Mouse (Mus musculus) hindbrain, embryonic 16.5 days (tissue): Measurements from ENCODE around the gene Med1. TPM values are rescaled to one million over a fixed set of nuclear protein-coding genes. Genes with fewer than 3 reads are reported as not detected.

Experiments used
- ATAC-seq: fragments of 200-750 bp; cut with Nextera tagmentation; 2 replicates; pipeline ENCODE4 v1.8.0; 2017; ENCODE audit warnings: moderate TSS enrichment, moderate library complexity
- H3K27ac ChIP-seq: fragments of 300-500 bp; sonication (generic); 2 replicates; pipeline ENCODE4 v1.5.1; 2014; ENCODE audit warnings: low read depth, mild to moderate bottlenecking, control low read depth, low read length, moderate library complexity
- H3K27me3 ChIP-seq: fragments of 300-500 bp; sonication (generic); replicated peaks from 2 replicates; pipeline ENCODE4 v1.6.1; 2014; ENCODE audit warnings: low read length; ENCODE audit not compliant: control insufficient read depth, insufficient read depth
- H3K36me3 ChIP-seq: fragments of 300-500 bp; sonication (generic); 2 replicates; pipeline ENCODE4 v1.6.1; 2014; ENCODE audit warnings: mild to moderate bottlenecking, low read length, moderate library complexity, mixed read lengths; ENCODE audit not compliant: control insufficient read depth, insufficient read depth
- H3K4me1 ChIP-seq: fragments of 300-500 bp; sonication (generic); 2 replicates; pipeline ENCODE4 v1.6.1; 2014; ENCODE audit warnings: low read depth, low read length; ENCODE audit not compliant: control insufficient read depth, insufficient read depth
- H3K4me2 ChIP-seq: fragments of 300-500 bp; sonication (generic); 2 replicates; pipeline ENCODE4 v1.6.1; 2014; ENCODE audit warnings: mild to moderate bottlenecking, low read length, control low read depth, moderate library complexity
- H3K4me3 ChIP-seq: fragments of 300-500 bp; sonication (generic); 2 replicates; pipeline ENCODE4 v1.5.1; 2014; ENCODE audit warnings: mild to moderate bottlenecking, low read length, control low read depth, moderate library complexity
- H3K9ac ChIP-seq: fragments of 300-500 bp; sonication (generic); 2 replicates; pipeline ENCODE4 v1.6.1; 2014; ENCODE audit warnings: low read depth, mild to moderate bottlenecking, control low read depth, low read length, moderate library complexity
- H3K9me3 ChIP-seq: fragments of 300-500 bp; sonication (generic); 2 replicates; pipeline ENCODE4 v1.6.1; 2014; ENCODE audit warnings: mild to moderate bottlenecking, low read length, moderate library complexity; ENCODE audit not compliant: control insufficient read depth
- WGBS: fragments of 180-500 bp; shearing (Covaris S2); extraction: QIAGEN DNeasy Blood & Tissue Kit; methylation state at CpG from one replicate; pipeline ENCODE4 v1.1.7; 2014; 5-methylcytosine and 5-hydroxymethylcytosine counted together
- polyA plus RNA-seq: library from polyadenylated mRNA; unstranded; fragments of >200 nt; fragmentation: Nextera tagmentation; extraction: Ambion mirVana; gene quantifications from 2 replicates; pipeline ENCODE4 v1.2.1, GENCODE M21; 2015

The Med1 gene
- polyA plus RNA-seq, 1 experiment from 2014 or later = 48.7 TPM

- Histone ChIP-seq H3K36me3 (peaks cover 4% of the 10 kb centered on the region; the same call in 1 of the 2 replicates), H3K27me3 (no peaks in the 10 kb centered on the region), H3K27ac (no peak overlapping the region), H3K9ac (no peak overlapping the region; the same call in 1 of the 2 replicates), H3K4me2 (peak overlapping the region; percentile 65), H3K4me3 (peak overlapping the region; percentile 96), H3K9me3 (no peaks in the 10 kb centered on the region), H3K4me1 (peaks cover 17% of the 10 kb centered on the region)
- WGBS = 14% methylated on average over 10 of the region's 10 CpGs
- ATAC-seq = no peak
Measured at GRCm38 (mm10) chr11:98150625-98151156, 42.4 kb downstream of the Med1 start.

GRCm38 (mm10) chr11:98149786-98150624 lies 43.1 kb downstream of the Med1 start, which contains the start of gene Fbxl20:
Fbxl20 (minus strand) TSS chr11:98150403.
- under 1% methylated on average over 54 of the region's 65 CpGs for WGBS
- Histone ChIP-seq H3K4me1 (peaks cover 17% of the 10 kb centered on the region), H3K9me3 (no peaks in the 10 kb centered on the region), H3K36me3 (peaks cover 4% of the 10 kb centered on the region; the same call in 1 of the 2 replicates), H3K4me2 (peak within 1 kb of the TSS; percentile 97), H3K4me3 (peak within 1 kb of the TSS; percentile 96), H3K27ac (peak within 1 kb of the TSS; percentile 92), H3K27me3 (no peaks in the 10 kb centered on the region), H3K9ac (peak within 1 kb of the TSS; percentile 93)
- ATAC-seq = peak; percentile 91

GRCm38 (mm10) chr11:98149304-98149750 lies 43.8 kb downstream of the Med1 start:
- no peaks in the 10 kb centered on the region for H3K27me3 ChIP-seq
- WGBS = under 1% methylated on average over 36 of the region's 57 CpGs
- H3K27ac ChIP-seq = peak overlapping the region; percentile 92
- peaks cover 17% of the 10 kb centered on the region for H3K4me1 ChIP-seq
- peaks cover under 1% of the 10 kb centered on the region; the same call in 1 of the 2 replicates for H3K36me3 ChIP-seq
- peak overlapping the region; percentile 93 for H3K9ac ChIP-seq
- H3K4me3 ChIP-seq = peak overlapping the region; percentile 96
- H3K9me3 ChIP-seq = no peaks in the 10 kb centered on the region
- peak; percentile 91 for ATAC-seq
- H3K4me2 ChIP-seq = peak overlapping the region; percentile 97

- peak; percentile 31; the same call in 1 of the 2 replicates for ATAC-seq
Measured at GRCm38 (mm10) chr11:98148551-98149301, 44.4 kb downstream of the Med1 start.

GRCm38 (mm10) chr11:98145856-98146255 lies 47.2 kb downstream of the Med1 start:
- Histone ChIP-seq H3K36me3 (no peaks in the 10 kb centered on the region), H3K4me3 (no peak overlapping the region), H3K27ac (no peak overlapping the region), H3K9me3 (no peaks in the 10 kb centered on the region), H3K4me1 (peaks cover 17% of the 10 kb centered on the region), H3K4me2 (no peak overlapping the region), H3K9ac (no peak overlapping the region), H3K27me3 (no peaks in the 10 kb centered on the region)
- no peak for ATAC-seq
- WGBS = 92% methylated on average over 7 of the region's 7 CpGs

More at GRCm38 (mm10) chr11:98148551-98149301, 44.4 kb downstream of the Med1 start:
- Histone ChIP-seq H3K27ac (peak overlapping the region; percentile 92), H3K9me3 (no peaks in the 10 kb centered on the region), H3K4me3 (peak overlapping the region; percentile 96), H3K27me3 (no peaks in the 10 kb centered on the region), H3K36me3 (no peaks in the 10 kb centered on the region), H3K9ac (peak overlapping the region; percentile 93), H3K4me1 (peaks cover 17% of the 10 kb centered on the region), H3K4me2 (peak overlapping the region; percentile 97)
- WGBS = 3% methylated on average over 36 of the region's 45 CpGs

- Histone ChIP-seq H3K36me3 (no peaks in the 10 kb centered on the region), H3K4me3 (no peak overlapping the region), H3K4me2 (no peak overlapping the region), H3K27ac (no peak overlapping the region), H3K4me1 (peaks cover 3% of the 10 kb centered on the region), H3K9ac (no peak overlapping the region), H3K27me3 (no peaks in the 10 kb centered on the region), H3K9me3 (no peaks in the 10 kb centered on the region)
- no peak for ATAC-seq
- WGBS = 98% methylated on average over 2 of the region's 2 CpGs
Measured at GRCm38 (mm10) chr11:98142545-98142944, 50.5 kb downstream of the Med1 start.

GRCm38 (mm10) chr11:98138894-98139293 lies 54.2 kb downstream of the Med1 start:
- Histone ChIP-seq H3K27me3 (no peaks in the 10 kb centered on the region), H3K9me3 (no peaks in the 10 kb centered on the region), H3K4me2 (no peak overlapping the region), H3K9ac (no peak overlapping the region), H3K4me3 (no peak overlapping the region), H3K36me3 (no peaks in the 10 kb centered on the region), H3K4me1 (no peaks in the 10 kb centered on the region), H3K27ac (no peak overlapping the region)
- no peak for ATAC-seq
- 80% methylated on average over 7 of the region's 7 CpGs for WGBS

- Histone ChIP-seq H3K4me2 (no peak overlapping the region), H3K27me3 (no peaks in the 10 kb centered on the region), H3K4me1 (no peaks in the 10 kb centered on the region), H3K27ac (no peak overlapping the region), H3K36me3 (no peaks in the 10 kb centered on the region), H3K9ac (no peak overlapping the region), H3K9me3 (no peaks in the 10 kb centered on the region), H3K4me3 (no peak overlapping the region)
- ATAC-seq = no peak
- WGBS = 93% methylated on average over 11 of the region's 11 CpGs
Measured at GRCm38 (mm10) chr11:98137836-98138235, 55.3 kb downstream of the Med1 start.
